Mouse (Mus musculus) MEL (cell line): ENCODE data around the gene Natd1. TPM values are rescaled to one million over a fixed set of nuclear protein-coding genes. Genes with fewer than 3 reads are reported as not detected.

Experiments
- DNase-seq: peaks from one replicate; pipeline ENCODE4 v3.0.0; 2011; ENCODE audit warnings: low read depth, low spot score
- H3K27ac ChIP-seq: 2 replicates; pipeline ENCODE4 v1.5.1; 2012; ENCODE audit warnings: low read depth, mild to moderate bottlenecking, control low read depth, low read length, moderate library complexity; ENCODE audit not compliant: control insufficient read depth
- H3K27me3 ChIP-seq, 2 experiments: fragments of 150-350 bp in 1 of 2; sonication (generic) in 1 of 2; 2 replicates each; pipeline ENCODE4 v1.6.1; 2012; ENCODE audit warnings: low read length in 2 of 2, mild to moderate bottlenecking in 2 of 2, improper control_type of control experiment in 1 of 2, moderate library complexity in 1 of 2; ENCODE audit not compliant: insufficient read depth in 2 of 2, control insufficient read depth in 1 of 2
- H3K36me3 ChIP-seq, 2 experiments: 2 replicates each; pipeline ENCODE4 v1.6.1; 2012 to 2014; ENCODE audit warnings: low read length in 2 of 2, improper control_type of control experiment in 1 of 2, inconsistent platforms in 1 of 2, mild to moderate bottlenecking in 1 of 2; ENCODE audit not compliant: insufficient read depth in 2 of 2, control insufficient read depth in 1 of 2
- H3K4me1 ChIP-seq, 2 experiments: fragments of 150-350 bp in 1 of 2; sonication (generic) in 1 of 2; 2 replicates each; pipeline ENCODE4 v1.6.1; 2012; ENCODE audit warnings: low read length in 2 of 2, improper control_type of control experiment in 1 of 2, mild to moderate bottlenecking in 1 of 2; ENCODE audit not compliant: insufficient read depth in 2 of 2, control insufficient read depth in 1 of 2
- H3K4me3 ChIP-seq, 2 experiments: fragments of 150-350 bp in 1 of 2; sonication (generic) in 1 of 2; 2 replicates each; pipeline ENCODE4 v1.5.1; 2012; ENCODE audit warnings: low read depth in 2 of 2, low read length in 2 of 2, mild to moderate bottlenecking in 2 of 2, moderate library complexity in 2 of 2, control low read depth in 1 of 2, improper control_type of control experiment in 1 of 2; ENCODE audit not compliant: control insufficient read depth in 1 of 2, insufficient read depth in 1 of 2
- H3K79me2 ChIP-seq: 2 replicates; pipeline ENCODE4 v1.6.1; 2012; ENCODE audit warnings: mild to moderate bottlenecking, low read length, moderate library complexity; ENCODE audit not compliant: control insufficient read depth, poor library complexity, insufficient read depth
- H3K9ac ChIP-seq: 2 replicates; pipeline ENCODE4 v1.6.1; 2012; ENCODE audit warnings: low read depth, mild to moderate bottlenecking, control low read depth, low read length, moderate library complexity; ENCODE audit not compliant: control insufficient read depth, poor library complexity, severe bottlenecking
- H3K9me3 ChIP-seq: fragments of 150-350 bp; sonication (generic); replicated peaks from 2 replicates; pipeline ENCODE4 v1.6.1; 2012; ENCODE audit warnings: mild to moderate bottlenecking, low read length, improper control_type of control experiment, moderate library complexity; ENCODE audit not compliant: insufficient read depth
- CHD1 ChIP-seq: IDR thresholded peaks from 2 replicates; pipeline ENCODE4 v1.6.1; 2012; ENCODE audit warnings: low read depth, mild to moderate bottlenecking, inconsistent platforms, low read length, improper control_type of control experiment
- CHD2 ChIP-seq: IDR thresholded peaks from 2 replicates; pipeline ENCODE4 v1.6.1; 2011; ENCODE audit warnings: low read length, improper control_type of control experiment
- CTCF ChIP-seq, 3 experiments: IDR thresholded peaks in 2 of 3; conservative IDR thresholded peaks in 1 of 3; 2 replicates each; pipeline ENCODE4 v1.5.1; 2011 to 2012; ENCODE audit warnings: low read length in 3 of 3, low read depth in 2 of 3, mild to moderate bottlenecking in 2 of 3, improper control_type of control experiment in 1 of 3, inconsistent platforms in 1 of 3, mixed read lengths in 1 of 3, moderate library complexity in 1 of 3; ENCODE audit not compliant: control insufficient read depth in 1 of 3, insufficient read depth in 1 of 3, poor library complexity in 1 of 3, severe bottlenecking in 1 of 3
- E2F4 ChIP-seq: IDR thresholded peaks from 2 replicates; pipeline ENCODE4 v1.6.1; 2011; ENCODE audit warnings: low read depth, low read length, improper control_type of control experiment, borderline replicate concordance
- ELF1 ChIP-seq: IDR thresholded peaks from 2 replicates; pipeline ENCODE4 v1.6.1; 2014; ENCODE audit warnings: low read depth, mild to moderate bottlenecking, inconsistent platforms, low read length, improper control_type of control experiment, moderate library complexity
- GATA1 ChIP-seq: IDR thresholded peaks from 2 replicates; pipeline ENCODE4 v1.6.1; 2011; ENCODE audit warnings: low read depth, low read length, improper control_type of control experiment
- HCFC1 ChIP-seq: IDR thresholded peaks from 2 replicates; pipeline ENCODE4 v1.6.1; 2012; ENCODE audit warnings: low read depth, mild to moderate bottlenecking, inconsistent platforms, low read length, improper control_type of control experiment, moderate library complexity
- MAX ChIP-seq: IDR thresholded peaks from 2 replicates; pipeline ENCODE4 v1.6.1; 2011; ENCODE audit warnings: low read length, improper control_type of control experiment
- MAZ ChIP-seq: IDR thresholded peaks from 2 replicates; pipeline ENCODE4 v1.6.1; 2012; ENCODE audit warnings: low read depth, mild to moderate bottlenecking, inconsistent platforms, low read length, improper control_type of control experiment
- MXI1 ChIP-seq: IDR thresholded peaks from 2 replicates; pipeline ENCODE4 v1.6.1; 2011; ENCODE audit warnings: mild to moderate bottlenecking, low read depth, low read length, improper control_type of control experiment
- MYB ChIP-seq: IDR thresholded peaks from 2 replicates; pipeline ENCODE4 v1.6.1; 2011; ENCODE audit warnings: mild to moderate bottlenecking, low read depth, low read length, improper control_type of control experiment
- MYC ChIP-seq: IDR thresholded peaks from 2 replicates; pipeline ENCODE4 v1.6.1; 2011; ENCODE audit warnings: low read depth, mild to moderate bottlenecking, low read length, improper control_type of control experiment, moderate library complexity
- NRF1 ChIP-seq: IDR thresholded peaks from 2 replicates; pipeline ENCODE4 v1.6.1; 2014; ENCODE audit warnings: low read depth, mild to moderate bottlenecking, inconsistent platforms, low read length, improper control_type of control experiment, moderate library complexity; ENCODE audit not compliant: poor library complexity, insufficient read depth, severe bottlenecking
- POLR2A ChIP-seq, 2 experiments: IDR thresholded peaks; 2 replicates each; pipeline ENCODE4 v1.6.1; 2011 to 2012; ENCODE audit warnings: low read length in 2 of 2, mild to moderate bottlenecking in 2 of 2, control low read depth in 1 of 2, improper control_type of control experiment in 1 of 2, low read depth in 1 of 2, moderate library complexity in 1 of 2; ENCODE audit not compliant: control insufficient read depth in 1 of 2, insufficient read depth in 1 of 2, poor library complexity in 1 of 2
- POLR2AphosphoS2 ChIP-seq: IDR thresholded peaks from 2 replicates; pipeline ENCODE4 v1.6.1; 2011; ENCODE audit warnings: low read length, improper control_type of control experiment
- POLR2AphosphoS5 ChIP-seq: IDR thresholded peaks from 2 replicates; pipeline ENCODE4 v1.6.1; 2012; ENCODE audit warnings: low read depth, borderline replicate concordance, mild to moderate bottlenecking, inconsistent platforms, low read length, moderate library complexity, mixed read lengths
- RAD21 ChIP-seq: IDR thresholded peaks from 2 replicates; pipeline ENCODE4 v1.6.1; 2011; ENCODE audit warnings: mild to moderate bottlenecking, low read depth, low read length, improper control_type of control experiment
- TAL1 ChIP-seq: IDR thresholded peaks from 2 replicates; pipeline ENCODE4 v1.6.1; 2012; ENCODE audit warnings: mild to moderate bottlenecking, inconsistent platforms, low read length, moderate library complexity, mixed read lengths
- TBP ChIP-seq: IDR thresholded peaks from 2 replicates; pipeline ENCODE4 v1.8.0; 2011; ENCODE audit warnings: low read depth, low read length, improper control_type of control experiment
- TCF12 ChIP-seq: IDR thresholded peaks from 2 replicates; pipeline ENCODE4 v1.6.1; 2014; ENCODE audit warnings: low read depth, mild to moderate bottlenecking, inconsistent platforms, low read length, improper control_type of control experiment, moderate library complexity
- UBTF ChIP-seq: IDR thresholded peaks from 2 replicates; pipeline ENCODE4 v1.6.1; 2012; ENCODE audit warnings: low read depth, mild to moderate bottlenecking, inconsistent platforms, low read length, improper control_type of control experiment, moderate library complexity, borderline replicate concordance; ENCODE audit not compliant: insufficient read depth
- USF1 ChIP-seq: IDR thresholded peaks from 2 replicates; pipeline ENCODE4 v1.6.1; 2014; ENCODE audit warnings: low read depth, mild to moderate bottlenecking, inconsistent platforms, low read length, improper control_type of control experiment, moderate library complexity
- USF2 ChIP-seq, 2 experiments: IDR thresholded peaks; 2 replicates each; pipeline ENCODE4 v1.6.1; 2011 to 2012; ENCODE audit warnings: improper control_type of control experiment in 2 of 2, low read length in 2 of 2, borderline replicate concordance in 1 of 2, inconsistent platforms in 1 of 2, low read depth in 1 of 2, mild to moderate bottlenecking in 1 of 2; ENCODE audit not compliant: insufficient read depth in 1 of 2
- ZKSCAN1 ChIP-seq: IDR thresholded peaks from 2 replicates; pipeline ENCODE4 v1.6.1; 2012; ENCODE audit warnings: low read depth, mild to moderate bottlenecking, inconsistent platforms, low read length, improper control_type of control experiment, moderate library complexity
- ZMIZ1 ChIP-seq: IDR thresholded peaks from 2 replicates; pipeline ENCODE4 v1.6.1; 2012; ENCODE audit warnings: low read depth, mild to moderate bottlenecking, inconsistent platforms, low read length, improper control_type of control experiment, moderate library complexity
- ZNF384 ChIP-seq: IDR thresholded peaks from 2 replicates; pipeline ENCODE4 v1.6.1; 2012; ENCODE audit warnings: low read depth, mild to moderate bottlenecking, inconsistent platforms, low read length, improper control_type of control experiment
- polyA plus RNA-seq, 2 experiments: library from polyadenylated mRNA; stranded (reverse) in 1 of 2; unstranded in 1 of 2; fragments of >175 nt in 1 of 2; fragments of >200 nt in 1 of 2; gene quantifications; 2 replicates each; pipeline versions ENCODE4 v1.2.1 to v1.2.4; 2012; ENCODE audit warnings: low replicate concordance in 2 of 2, low read depth in 1 of 2; ENCODE audit not compliant: insufficient read length in 2 of 2, insufficient read depth in 1 of 2, missing spikeins in 1 of 2
- total RNA-seq: library from RNA; depleted of rRNA; stranded (reverse); fragments of 300-350 nt; gene quantifications from 2 replicates; pipeline ENCODE4 v1.2.3, GENCODE M21; 2012

The Natd1 gene
- total and polyA plus RNA-seq, 3 experiments = 3.0 to 10.9 TPM; not detected in 1

DNA sequence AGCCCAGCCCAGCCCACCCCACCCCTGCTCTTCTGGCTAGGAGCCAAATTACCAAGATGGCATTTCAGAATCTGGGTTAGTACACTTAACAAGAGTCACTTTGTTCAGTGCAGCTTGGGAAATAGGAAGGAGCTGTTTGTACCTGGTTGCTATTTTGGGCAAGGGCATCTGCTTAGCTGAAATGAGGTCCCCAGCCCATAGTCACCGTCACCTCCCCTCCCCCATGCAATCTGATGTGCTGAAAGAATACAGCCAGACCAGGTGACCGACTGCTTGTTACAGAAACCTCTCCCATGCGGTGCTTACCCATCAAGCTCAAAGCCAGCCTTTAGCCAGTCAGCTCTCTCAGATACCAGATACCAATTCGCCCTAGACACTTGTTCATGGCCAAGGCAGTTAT, 51.4 kb downstream of the Natd1 start:
- peaks cover 0 to 22% of the 10 kb centered on the region in 2 experiments; a peak in 2 of 4 replicates for H3K36me3 ChIP-seq
- TF ChIP-seq MAZ = no peak
- 0 out of 2 replicates have a peak, but pooled peaks have one; percentile 0 for TF ChIP-seq ZMIZ1
- no peak; a peak in 1 of 4 replicates for TF ChIP-seq POLR2A (IDR thresholded peaks at IDR 0.05; ENCODE audit: control insufficient read depth in 1 of 2, insufficient read depth in 1 of 2, low read depth in 1 of 2, low read length in 2 of 2, poor library complexity in 1 of 2)
- no peak for TF ChIP-seq RAD21
- TF ChIP-seq MYC = no peak
- no peak for DNase-seq

DNA sequence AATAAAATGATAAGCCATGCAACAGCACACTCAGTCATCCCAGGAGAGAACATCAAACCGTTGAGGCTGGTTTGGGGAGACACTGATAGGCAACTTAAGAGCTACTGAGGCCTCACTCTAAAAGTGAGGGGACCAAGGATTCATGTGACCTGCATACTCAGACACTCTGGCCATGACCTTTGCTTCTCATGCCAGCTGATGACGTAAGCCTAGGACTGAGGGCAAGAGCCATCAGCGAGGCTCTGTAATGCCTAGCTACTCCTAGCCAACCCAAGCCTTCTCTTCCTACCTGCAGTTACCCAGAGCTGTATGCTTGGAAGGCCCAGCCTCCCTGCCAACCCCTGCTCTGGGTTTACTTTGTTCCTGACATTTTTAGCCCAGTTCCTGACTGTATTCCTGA, 52.6 kb downstream of the Natd1 start:
- no peak for DNase-seq
- H3K36me3 ChIP-seq = peaks cover 0 to 18% of the 10 kb centered on the region in 2 experiments; a peak in 2 of 4 replicates
- H3K9me3 ChIP-seq = no peaks in the 10 kb centered on the region
- H3K4me1 ChIP-seq = no peaks in the 10 kb centered on the region
- TF ChIP-seq POLR2AphosphoS2 = peak; percentile 78
- no peak for TF ChIP-seq GATA1
- TF ChIP-seq HCFC1 = no peak
- TF ChIP-seq, all 39 proteins: peak for 1
- peaks cover 25% of the 10 kb centered on the region for H3K79me2 ChIP-seq
- H3K4me3 ChIP-seq = no peak overlapping the region
- no peaks in the 10 kb centered on the region for H3K27me3 ChIP-seq
- H3K9ac ChIP-seq = no peak overlapping the region
- H3K27ac ChIP-seq = no peak overlapping the region

More for the DNA sequence above, 51.4 kb downstream of the Natd1 start:
- Histone ChIP-seq H3K9me3 (no peaks in the 10 kb centered on the region), H3K27ac (no peak overlapping the region), H3K79me2 (peaks cover 37% of the 10 kb centered on the region), H3K4me1 (no peaks in the 10 kb centered on the region), H3K27me3 (no peaks in the 10 kb centered on the region), H3K9ac (no peak overlapping the region), H3K4me3 (no peak overlapping the region)

DNA sequence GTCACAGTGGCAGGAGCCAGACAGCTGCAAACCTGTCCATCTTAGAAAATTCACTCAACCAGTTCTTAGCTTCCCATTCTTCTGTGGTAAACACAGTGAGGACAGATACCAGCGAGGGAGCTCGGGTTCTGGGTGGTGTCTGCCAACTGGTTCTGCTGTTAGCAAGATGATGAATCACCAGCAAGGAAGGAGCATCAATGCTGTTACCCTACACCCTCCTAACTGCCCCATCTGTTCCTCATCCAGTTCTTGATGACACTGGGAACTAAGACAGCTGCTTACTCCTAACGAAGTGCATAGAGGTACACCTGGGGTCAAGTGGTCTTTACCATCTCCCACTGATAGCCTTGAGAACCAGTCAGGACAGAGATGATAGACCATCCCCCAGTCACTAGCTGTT, 58.0 kb downstream of the Natd1 start:
- Histone ChIP-seq H3K4me3 (no peak overlapping the region), H3K4me1 (no peaks in the 10 kb centered on the region), H3K27me3 (no peaks in the 10 kb centered on the region), H3K79me2 (no peaks in the 10 kb centered on the region), H3K36me3 (peaks cover 0 to 11% of the 10 kb centered on the region in 2 experiments; a peak in 2 of 4 replicates), H3K9me3 (no peaks in the 10 kb centered on the region), H3K9ac (no peak overlapping the region), H3K27ac (no peak overlapping the region)
- no peak for DNase-seq
- TF ChIP-seq TCF12 = no peak
- TF ChIP-seq ELF1 = no peak
- TF ChIP-seq USF1 = no peak
- TF ChIP-seq MXI1 = no peak
- no peak for TF ChIP-seq GATA1
- no peak for TF ChIP-seq MAX
- TF ChIP-seq NRF1 = no peak
- TF ChIP-seq CHD1 = no peak
- no peak for TF ChIP-seq E2F4
- TF ChIP-seq MYB = no peak
- TF ChIP-seq CTCF (IDR thresholded peaks at IDR 0.05 in 2 of 3, conservative IDR thresholded peaks at IDR 0.05 in 1 of 3; ENCODE audit: control insufficient read depth in 1 of 3, insufficient read depth in 1 of 3, low read depth in 2 of 3, low read length in 3 of 3, poor library complexity in 1 of 3, severe bottlenecking in 1 of 3) = no peak
- no peak for TF ChIP-seq POLR2AphosphoS5
- no peak for TF ChIP-seq TAL1
- TF ChIP-seq ZNF384 = no peak
- TF ChIP-seq ZKSCAN1 = no peak
- no peak for TF ChIP-seq CHD2
- TF ChIP-seq TBP = no peak
- TF ChIP-seq RAD21 = no peak
- TF ChIP-seq USF2 (IDR thresholded peaks at IDR 0.05; ENCODE audit: borderline replicate concordance in 1 of 2, insufficient read depth in 1 of 2, low read depth in 1 of 2, low read length in 2 of 2) = no peak
- no peak for TF ChIP-seq UBTF
